Mouse (Mus musculus): ENCODE measurements around the gene Rtp3.

The Rtp3 gene

GRCm38 (mm10) chr9:110979411-110979810, 11.0 kb downstream of the Rtp3 start:
- DNase-seq (ENCODE audit: low spot score in 2 of 2): no peak

- no peak for DNase-seq (ENCODE audit: low spot score in 2 of 2)
Observed at GRCm38 (mm10) chr9:110965910-110966231, 24.5 kb downstream of the Rtp3 start.

GRCm38 (mm10) chr9:110965062-110965909, 25.1 kb downstream of the Rtp3 start:
- DNase-seq (ENCODE audit: low spot score in 2 of 2): peak in 1 of 2 experiments; percentile 67

GRCm38 (mm10) chr9:110963566-110964115, 26.7 kb downstream of the Rtp3 start:
- no peak for DNase-seq (ENCODE audit: low spot score in 2 of 2)

- DNase-seq (ENCODE audit: low spot score in 2 of 2): no peak
Observed at GRCm38 (mm10) chr9:110961386-110961785, 29.0 kb downstream of the Rtp3 start.

- no peak for DNase-seq (ENCODE audit: low spot score in 2 of 2)
Observed at GRCm38 (mm10) chr9:110960230-110961149, 29.9 kb downstream of the Rtp3 start.

- DNase-seq (ENCODE audit: low spot score in 2 of 2): no peak
Observed at GRCm38 (mm10) chr9:110959669-110960068, 30.7 kb downstream of the Rtp3 start.

GRCm38 (mm10) chr9:110955962-110956361, 34.4 kb downstream of the Rtp3 start:
- no peak for DNase-seq (ENCODE audit: low spot score in 2 of 2)

- no peak for DNase-seq (ENCODE audit: low spot score in 2 of 2)
Observed at GRCm38 (mm10) chr9:110954681-110955445, 35.5 kb downstream of the Rtp3 start.

- DNase-seq (ENCODE audit: low spot score in 2 of 2): peak; percentile 24 to 67
Observed at GRCm38 (mm10) chr9:110953550-110954461, 36.6 kb downstream of the Rtp3 start.

- no peak for DNase-seq (ENCODE audit: low spot score in 2 of 2)
Observed at GRCm38 (mm10) chr9:110952931-110953549, 37.3 kb downstream of the Rtp3 start.

GRCm38 (mm10) chr9:110952398-110952797, 38.0 kb downstream of the Rtp3 start:
- no peak for DNase-seq (ENCODE audit: low spot score in 2 of 2)

GRCm38 (mm10) chr9:110951866-110952265, 38.5 kb downstream of the Rtp3 start:
- DNase-seq (ENCODE audit: low spot score in 2 of 2): no peak

GRCm38 (mm10) chr9:110951397-110951796, 39.0 kb downstream of the Rtp3 start, which contains the start of gene Lrrc2:
Gene Lrrc2, plus strand, starts transcription at chr9:110951545.
- DNase-seq (ENCODE audit: low spot score in 2 of 2): no peak

- DNase-seq (ENCODE audit: low spot score in 2 of 2): no peak
Observed at GRCm38 (mm10) chr9:110950109-110950508, 40.3 kb downstream of the Rtp3 start.

- DNase-seq (ENCODE audit: low spot score in 2 of 2): no peak
Observed at GRCm38 (mm10) chr9:110948813-110949310, 41.5 kb downstream of the Rtp3 start.

GRCm38 (mm10) chr9:110947900-110948299, 42.5 kb downstream of the Rtp3 start:
- DNase-seq (ENCODE audit: low spot score in 2 of 2): no peak

- DNase-seq (ENCODE audit: low spot score in 2 of 2): no peak
Observed at GRCm38 (mm10) chr9:110947261-110947661, 43.1 kb downstream of the Rtp3 start.

- no peak for DNase-seq (ENCODE audit: low spot score in 2 of 2)
Observed at GRCm38 (mm10) chr9:110946548-110947044, 43.8 kb downstream of the Rtp3 start.

GRCm38 (mm10) chr9:110945926-110946325, 44.5 kb downstream of the Rtp3 start, which contains the start of gene Tdgf1:
Gene Tdgf1, minus strand, starts transcription at chr9:110946158.
- DNase-seq (ENCODE audit: low spot score in 2 of 2): no peak
